Mouse (Mus musculus): ENCODE data around the gene Usp4. TPM values are rescaled to one million over a fixed set of nuclear protein-coding genes. Genes with fewer than 3 reads are reported as not detected.

The Usp4 gene
- polyA plus RNA-seq, 1 experiment, result 89.4 TPM

- H3K4me2 ChIP-seq (ENCODE audit: low read depth), result no peak overlapping the region
- H3K4me3 ChIP-seq, result no peak overlapping the region
- H3K79me2 ChIP-seq (ENCODE audit: control insufficient read depth, insufficient read depth), result no peaks in the 10 kb centered on the region
- H3ac ChIP-seq (ENCODE audit: control insufficient read depth, insufficient read length), result no peak overlapping the region
- H3K36me3 ChIP-seq (ENCODE audit: control insufficient read depth, insufficient read depth), result peaks cover 60% of the 10 kb centered on the region
- H3K27me3 ChIP-seq (ENCODE audit: control insufficient read depth, insufficient read depth, insufficient read length), result no peaks in the 10 kb centered on the region
- TF ChIP-seq POLR2AphosphoS2 (IDR thresholded peaks at IDR 0.05; ENCODE audit: insufficient read length, low read depth), result no peak
- no peak for TF ChIP-seq MYOG (IDR thresholded peaks at IDR 0.05; ENCODE audit: control insufficient read depth in 1 of 3, insufficient read depth in 1 of 3, insufficient read length in 2 of 3, low read depth in 2 of 3)
- TF ChIP-seq SRF (IDR thresholded peaks at IDR 0.05; ENCODE audit: control insufficient read depth, insufficient read length, low read depth), result no peak
- TF ChIP-seq TCF12 (IDR thresholded peaks at IDR 0.05; ENCODE audit: insufficient read depth, poor library complexity, severe bottlenecking), result no peak
- TF ChIP-seq TCF3 (IDR thresholded peaks at IDR 0.05; ENCODE audit: insufficient read length, low read depth), result no peak
- TF ChIP-seq E2F4 (IDR thresholded peaks at IDR 0.05; ENCODE audit: insufficient read depth), result no peak
- no peak for TF ChIP-seq CEBPB (IDR thresholded peaks at IDR 0.05; ENCODE audit: insufficient read depth, poor library complexity, severe bottlenecking)
- TF ChIP-seq MAX (IDR thresholded peaks at IDR 0.05; ENCODE audit: low read depth), result no peak
- no peak for TF ChIP-seq MYOD1 (IDR thresholded peaks at IDR 0.05; ENCODE audit: control insufficient read depth in 1 of 3, insufficient read length in 2 of 3, low read depth in 2 of 3)
- TF ChIP-seq POLR2A (IDR thresholded peaks at IDR 0.05; ENCODE audit: insufficient read length, low read depth), result no peak
These were observed 30.6 kb downstream of the Usp4 start for GRCm38 (mm10) chr9:108378234-108378633.

- no peak overlapping the region for H3K4me3 ChIP-seq
- no peak for TF ChIP-seq TCF3 (IDR thresholded peaks at IDR 0.05; ENCODE audit: insufficient read length, low read depth)
- no peak for TF ChIP-seq USF1 (IDR thresholded peaks at IDR 0.05; ENCODE audit: low read depth)
- TF ChIP-seq POLR2A (IDR thresholded peaks at IDR 0.05; ENCODE audit: insufficient read length, low read depth), result no peak
These were observed 31.1 kb downstream of the Usp4 start for GRCm38 (mm10) chr9:108378736-108379135.

GRCm38 (mm10) chr9:108379294-108379693 is 31.6 kb downstream of the Usp4 start:
- TF ChIP-seq E2F4 (IDR thresholded peaks at IDR 0.05; ENCODE audit: insufficient read depth) (no peak), TCF3 (IDR thresholded peaks at IDR 0.05; ENCODE audit: insufficient read length, low read depth) (no peak), SRF (IDR thresholded peaks at IDR 0.05; ENCODE audit: control insufficient read depth, insufficient read length, low read depth) (no peak), REST (IDR thresholded peaks at IDR 0.05; ENCODE audit: insufficient read depth, insufficient read length) (no peak), POLR2AphosphoS2 (IDR thresholded peaks at IDR 0.05; ENCODE audit: insufficient read length, low read depth) (no peak), USF1 (IDR thresholded peaks at IDR 0.05; ENCODE audit: low read depth) (no peak), MAX (IDR thresholded peaks at IDR 0.05; ENCODE audit: low read depth) (no peak), TCF12 (IDR thresholded peaks at IDR 0.05; ENCODE audit: insufficient read depth, poor library complexity, severe bottlenecking) (no peak), MYOD1 (IDR thresholded peaks at IDR 0.05; ENCODE audit: control insufficient read depth in 1 of 3, insufficient read length in 2 of 3, low read depth in 2 of 3) (no peak), POLR2A (IDR thresholded peaks at IDR 0.05; ENCODE audit: insufficient read length, low read depth) (no peak), MYOG (IDR thresholded peaks at IDR 0.05; ENCODE audit: control insufficient read depth in 1 of 3, insufficient read depth in 1 of 3, insufficient read length in 2 of 3, low read depth in 2 of 3) (no peak), CEBPB (IDR thresholded peaks at IDR 0.05; ENCODE audit: insufficient read depth, poor library complexity, severe bottlenecking) (no peak)
- no peak overlapping the region for H3K4me3 ChIP-seq
- no peaks in the 10 kb centered on the region for H3K27me3 ChIP-seq (ENCODE audit: control insufficient read depth, insufficient read depth, insufficient read length)
- no peak overlapping the region for H3K4me2 ChIP-seq (ENCODE audit: low read depth)
- no peaks in the 10 kb centered on the region for H3K79me2 ChIP-seq (ENCODE audit: control insufficient read depth, insufficient read depth)
- no peak overlapping the region for H3ac ChIP-seq (ENCODE audit: control insufficient read depth, insufficient read length)
- H3K36me3 ChIP-seq (ENCODE audit: control insufficient read depth, insufficient read depth), result peaks cover 50% of the 10 kb centered on the region

More at GRCm38 (mm10) chr9:108378736-108379135, 31.1 kb downstream of the Usp4 start:
- Histone ChIP-seq H3K27me3 (ENCODE audit: control insufficient read depth, insufficient read depth, insufficient read length) (no peaks in the 10 kb centered on the region), H3K4me2 (ENCODE audit: low read depth) (no peak overlapping the region), H3K36me3 (ENCODE audit: control insufficient read depth, insufficient read depth) (peaks cover 56% of the 10 kb centered on the region), H3K79me2 (ENCODE audit: control insufficient read depth, insufficient read depth) (no peaks in the 10 kb centered on the region), H3ac (ENCODE audit: control insufficient read depth, insufficient read length) (no peak overlapping the region)

- H3K4me2 ChIP-seq (ENCODE audit: low read depth), result no peak overlapping the region
- TF ChIP-seq SRF (IDR thresholded peaks at IDR 0.05; ENCODE audit: control insufficient read depth, insufficient read length, low read depth), result no peak
- no peak for TF ChIP-seq POLR2A (IDR thresholded peaks at IDR 0.05; ENCODE audit: insufficient read length, low read depth)
- no peak for TF ChIP-seq E2F4 (IDR thresholded peaks at IDR 0.05; ENCODE audit: insufficient read depth)
- peaks cover 48% of the 10 kb centered on the region for H3K36me3 ChIP-seq (ENCODE audit: control insufficient read depth, insufficient read depth)
- H3K4me3 ChIP-seq, result no peak overlapping the region
- no peaks in the 10 kb centered on the region for H3K79me2 ChIP-seq (ENCODE audit: control insufficient read depth, insufficient read depth)
- no peak overlapping the region for H3ac ChIP-seq (ENCODE audit: control insufficient read depth, insufficient read length)
- H3K27me3 ChIP-seq (ENCODE audit: control insufficient read depth, insufficient read depth, insufficient read length), result no peaks in the 10 kb centered on the region
These were observed 33.7 kb downstream of the Usp4 start for GRCm38 (mm10) chr9:108381382-108381781.

GRCm38 (mm10) chr9:108385006-108385405 is 37.4 kb downstream of the Usp4 start:
- Histone ChIP-seq H3K79me2 (ENCODE audit: control insufficient read depth, insufficient read depth) (no peaks in the 10 kb centered on the region), H3K4me2 (ENCODE audit: low read depth) (no peak overlapping the region), H3ac (ENCODE audit: control insufficient read depth, insufficient read length) (no peak overlapping the region), H3K4me3 (no peak overlapping the region), H3K36me3 (ENCODE audit: control insufficient read depth, insufficient read depth) (peaks cover 43% of the 10 kb centered on the region), H3K27me3 (ENCODE audit: control insufficient read depth, insufficient read depth, insufficient read length) (no peaks in the 10 kb centered on the region)
- TF ChIP-seq REST (IDR thresholded peaks at IDR 0.05; ENCODE audit: insufficient read depth, insufficient read length), result no peak
- no peak for TF ChIP-seq E2F4 (IDR thresholded peaks at IDR 0.05; ENCODE audit: insufficient read depth)
- no peak for TF ChIP-seq MAX (IDR thresholded peaks at IDR 0.05; ENCODE audit: low read depth)
- TF ChIP-seq SRF (IDR thresholded peaks at IDR 0.05; ENCODE audit: control insufficient read depth, insufficient read length, low read depth), result no peak
- TF ChIP-seq POLR2AphosphoS2 (IDR thresholded peaks at IDR 0.05; ENCODE audit: insufficient read length, low read depth), result no peak
- no peak for TF ChIP-seq MYOD1 (IDR thresholded peaks at IDR 0.05; ENCODE audit: control insufficient read depth in 1 of 3, insufficient read length in 2 of 3, low read depth in 2 of 3)
- no peak for TF ChIP-seq TCF12 (IDR thresholded peaks at IDR 0.05; ENCODE audit: insufficient read depth, poor library complexity, severe bottlenecking)
- TF ChIP-seq TCF3 (IDR thresholded peaks at IDR 0.05; ENCODE audit: insufficient read length, low read depth), result no peak
- TF ChIP-seq USF1 (IDR thresholded peaks at IDR 0.05; ENCODE audit: low read depth), result no peak
- no peak for TF ChIP-seq MYOG (IDR thresholded peaks at IDR 0.05; ENCODE audit: control insufficient read depth in 1 of 3, insufficient read depth in 1 of 3, insufficient read length in 2 of 3, low read depth in 2 of 3)
- no peak for TF ChIP-seq CEBPB (IDR thresholded peaks at IDR 0.05; ENCODE audit: insufficient read depth, poor library complexity, severe bottlenecking)
- TF ChIP-seq POLR2A (IDR thresholded peaks at IDR 0.05; ENCODE audit: insufficient read length, low read depth), result no peak

Measured in myocyte (in vitro differentiated cells).